Mouse (Mus musculus): ENCODE results near the gene Fam227b. TPM values are rescaled to one million over a fixed set of nuclear protein-coding genes. Genes with fewer than 3 reads are reported as not detected.

Fam227b gene
- not detected in 2 replicates for polyA plus RNA-seq (2014; fragmentation: Nextera tagmentation; extraction: Ambion mirVana)

GRCm38 (mm10) chr2:126151855-126152571 is at the start of gene Fam227b, which contains the start of gene Dtwd1:
Gene Fam227b, minus strand, starts transcription at chr2:126152004.
Gene Dtwd1, plus strand, starts transcription at chr2:126152141.
- under 1% methylated on average over 57 of the region's 57 CpGs for WGBS
- Histone ChIP-seq H3K36me3 (replicated peaks; ENCODE audit: control insufficient read depth, insufficient read depth) (peaks cover 5% of the 10 kb centered on the region; the same call in 1 of the 2 replicates), H3K9ac (peak within 1 kb of the TSS; percentile 80)

GRCm38 (mm10) chr2:126198971-126199370 is 47.2 kb upstream of the Fam227b start:
- no peak overlapping the region for H3K4me3 ChIP-seq (replicated peaks; ENCODE audit: low read length)
- no peak for ATAC-seq (ENCODE audit: low FRiP score)
- H3K9ac ChIP-seq: no peak overlapping the region
- H3K4me2 ChIP-seq (replicated peaks): no peak overlapping the region
- H3K27me3 ChIP-seq (ENCODE audit: control insufficient read depth, insufficient read depth, low read length): no peaks in the 10 kb centered on the region
- DNase-seq (ENCODE audit: low spot score): no peak
- no peaks in the 10 kb centered on the region for H3K4me1 ChIP-seq (replicated peaks; ENCODE audit: control insufficient read depth, insufficient read depth, low read length)
- no peaks in the 10 kb centered on the region for H3K9me3 ChIP-seq (ENCODE audit: control insufficient read depth, low read length)
- H3K27ac ChIP-seq: no peak overlapping the region
- 93% methylated on average over 3 of the region's 3 CpGs for WGBS
- H3K36me3 ChIP-seq (replicated peaks; ENCODE audit: control insufficient read depth, insufficient read depth): no peaks in the 10 kb centered on the region

More at GRCm38 (mm10) chr2:126151855-126152571, at the start of gene Fam227b, which contains the start of gene Dtwd1:
- peak; percentile 97 for DNase-seq (ENCODE audit: low spot score)
- Histone ChIP-seq H3K27ac (peak within 1 kb of the TSS; percentile 87), H3K27me3 (ENCODE audit: control insufficient read depth, insufficient read depth, low read length) (peaks cover 4% of the 10 kb centered on the region; the same call in 1 of the 2 replicates), H3K4me3 (replicated peaks; ENCODE audit: low read length) (peak within 1 kb of the TSS; percentile 65), H3K4me1 (replicated peaks; ENCODE audit: control insufficient read depth, insufficient read depth, low read length) (peaks cover 5% of the 10 kb centered on the region), H3K4me2 (replicated peaks) (peak within 1 kb of the TSS; percentile 61), H3K9me3 (ENCODE audit: control insufficient read depth, low read length) (no peaks in the 10 kb centered on the region)
- peak; percentile 100 for ATAC-seq (ENCODE audit: low FRiP score)

- 82% methylated on average over 12 of the region's 12 CpGs for WGBS
- H3K36me3 ChIP-seq (replicated peaks; ENCODE audit: control insufficient read depth, insufficient read depth): no peaks in the 10 kb centered on the region
- no peaks in the 10 kb centered on the region for H3K27me3 ChIP-seq (ENCODE audit: control insufficient read depth, insufficient read depth, low read length)
- ATAC-seq (ENCODE audit: low FRiP score): no peak
- H3K4me1 ChIP-seq (replicated peaks; ENCODE audit: control insufficient read depth, insufficient read depth, low read length): no peaks in the 10 kb centered on the region
- no peak overlapping the region for H3K9ac ChIP-seq
- no peak overlapping the region for H3K4me3 ChIP-seq (replicated peaks; ENCODE audit: low read length)
- no peak overlapping the region for H3K27ac ChIP-seq
- no peak overlapping the region for H3K4me2 ChIP-seq (replicated peaks)
- no peaks in the 10 kb centered on the region for H3K9me3 ChIP-seq (ENCODE audit: control insufficient read depth, low read length)
- DNase-seq (ENCODE audit: low spot score): no peak
Measured at GRCm38 (mm10) chr2:126195631-126196356, 44.0 kb upstream of the Fam227b start.

GRCm38 (mm10) chr2:126192129-126192528 is 40.3 kb upstream of the Fam227b start:
- WGBS: 81% methylated on average over 2 of the region's 2 CpGs
- Histone ChIP-seq H3K9me3 (ENCODE audit: control insufficient read depth, low read length) (no peaks in the 10 kb centered on the region), H3K9ac (no peak overlapping the region), H3K4me3 (replicated peaks; ENCODE audit: low read length) (no peak overlapping the region), H3K36me3 (replicated peaks; ENCODE audit: control insufficient read depth, insufficient read depth) (no peaks in the 10 kb centered on the region), H3K4me1 (replicated peaks; ENCODE audit: control insufficient read depth, insufficient read depth, low read length) (no peaks in the 10 kb centered on the region), H3K27me3 (ENCODE audit: control insufficient read depth, insufficient read depth, low read length) (no peaks in the 10 kb centered on the region), H3K27ac (no peak overlapping the region), H3K4me2 (replicated peaks) (no peak overlapping the region)
- DNase-seq (ENCODE audit: low spot score) (no peak), ATAC-seq (ENCODE audit: low FRiP score) (no peak)

- DNase-seq (ENCODE audit: low spot score): no peak
- H3K27ac ChIP-seq: no peak overlapping the region
- no peaks in the 10 kb centered on the region for H3K4me1 ChIP-seq (replicated peaks; ENCODE audit: control insufficient read depth, insufficient read depth, low read length)
- ATAC-seq (ENCODE audit: low FRiP score): no peak
- no peaks in the 10 kb centered on the region for H3K36me3 ChIP-seq (replicated peaks; ENCODE audit: control insufficient read depth, insufficient read depth)
- H3K9ac ChIP-seq: no peak overlapping the region
- WGBS: 85% methylated on average over 4 of the region's 4 CpGs
- H3K4me3 ChIP-seq (replicated peaks; ENCODE audit: low read length): no peak overlapping the region
- H3K27me3 ChIP-seq (ENCODE audit: control insufficient read depth, insufficient read depth, low read length): no peaks in the 10 kb centered on the region
- H3K4me2 ChIP-seq (replicated peaks): no peak overlapping the region
- no peaks in the 10 kb centered on the region for H3K9me3 ChIP-seq (ENCODE audit: control insufficient read depth, low read length)
Measured at GRCm38 (mm10) chr2:126191306-126191705, 39.5 kb upstream of the Fam227b start.

- H3K9me3 ChIP-seq (ENCODE audit: control insufficient read depth, low read length): no peaks in the 10 kb centered on the region
- H3K4me3 ChIP-seq (replicated peaks; ENCODE audit: low read length): no peak overlapping the region
- H3K4me1 ChIP-seq (replicated peaks; ENCODE audit: control insufficient read depth, insufficient read depth, low read length): no peaks in the 10 kb centered on the region
- no peak overlapping the region for H3K27ac ChIP-seq
- no peak overlapping the region for H3K9ac ChIP-seq
- no peak overlapping the region for H3K4me2 ChIP-seq (replicated peaks)
- no peaks in the 10 kb centered on the region for H3K27me3 ChIP-seq (ENCODE audit: control insufficient read depth, insufficient read depth, low read length)
- no peaks in the 10 kb centered on the region; the same call in 1 of the 2 replicates for H3K36me3 ChIP-seq (replicated peaks; ENCODE audit: control insufficient read depth, insufficient read depth)
- ATAC-seq (ENCODE audit: low FRiP score) (no peak), DNase-seq (ENCODE audit: low spot score) (no peak)
- WGBS: 100% methylated on average over 1 of the region's 1 CpGs
Measured at GRCm38 (mm10) chr2:126171427-126171826, 19.6 kb upstream of the Fam227b start.

- H3K4me1 ChIP-seq (replicated peaks; ENCODE audit: control insufficient read depth, insufficient read depth, low read length): no peaks in the 10 kb centered on the region
- H3K4me3 ChIP-seq (replicated peaks; ENCODE audit: low read length): no peak overlapping the region
- H3K27me3 ChIP-seq (ENCODE audit: control insufficient read depth, insufficient read depth, low read length): no peaks in the 10 kb centered on the region
- no peak for DNase-seq (ENCODE audit: low spot score)
- H3K27ac ChIP-seq: no peak overlapping the region
- H3K4me2 ChIP-seq (replicated peaks): no peak overlapping the region
- H3K36me3 ChIP-seq (replicated peaks; ENCODE audit: control insufficient read depth, insufficient read depth): peaks cover 23% of the 10 kb centered on the region
- WGBS: 89% methylated on average over 8 of the region's 8 CpGs
- no peaks in the 10 kb centered on the region for H3K9me3 ChIP-seq (ENCODE audit: control insufficient read depth, low read length)
- no peak for ATAC-seq (ENCODE audit: low FRiP score)
- H3K9ac ChIP-seq: no peak overlapping the region
Measured at GRCm38 (mm10) chr2:126166848-126167617, 15.2 kb upstream of the Fam227b start.

- Histone ChIP-seq H3K4me2 (replicated peaks) (no peak overlapping the region), H3K4me3 (replicated peaks; ENCODE audit: low read length) (no peak overlapping the region), H3K27me3 (ENCODE audit: control insufficient read depth, insufficient read depth, low read length) (no peaks in the 10 kb centered on the region), H3K27ac (no peak overlapping the region), H3K9me3 (ENCODE audit: control insufficient read depth, low read length) (no peaks in the 10 kb centered on the region), H3K9ac (no peak overlapping the region), H3K36me3 (replicated peaks; ENCODE audit: control insufficient read depth, insufficient read depth) (peaks cover 30% of the 10 kb centered on the region), H3K4me1 (replicated peaks; ENCODE audit: control insufficient read depth, insufficient read depth, low read length) (no peaks in the 10 kb centered on the region)
- ATAC-seq (ENCODE audit: low FRiP score) (no peak), DNase-seq (ENCODE audit: low spot score) (no peak)
Measured at GRCm38 (mm10) chr2:126166335-126166734, 14.5 kb upstream of the Fam227b start.

Data from hindbrain, embryonic 14.5 days (tissue).